In genomic region chr3:68045475-68046416, GRCm38 (mm10) we compare ENCODE assay signal across 8 mouse cellular contexts. TPM values are rescaled to one million over a fixed set of nuclear protein-coding genes. Genes with fewer than 3 reads are reported as not detected.
DNase-seq lines count a peak whose midpoint lies in the region; ATAC-seq and TF ChIP-seq lines count a peak whose summit lies in the region.

No protein-coding gene starts in this region.

- 53% methylated on average over 9 of the region's 9 CpGs for WGBS in hindbrain, postnatal 0 days

- ATAC-seq in cerebellum, adult (ENCODE audit: insufficient number of reproducible peaks, low FRiP score, low TSS enrichment) = 0 out of 2 replicates have a peak, but pooled peaks have one; percentile 64
- ATAC-seq in hindbrain, postnatal 0 days = peak; percentile 79

- H3K9ac ChIP-seq in hindbrain, postnatal 0 days (replicated peaks; ENCODE audit: low read length) = no peak overlapping the region

- TF ChIP-seq POLR2A in testis, adult 2 months (IDR thresholded peaks at IDR 0.05; ENCODE audit: control insufficient read depth, low read depth, low read length) = no peak

- no peaks in the 10 kb centered on the region for H3K9me3 ChIP-seq in hindbrain, postnatal 0 days (ENCODE audit: low read length)

- H3K36me3 ChIP-seq in testis, adult 2 months (ENCODE audit: control insufficient read depth, insufficient read depth, low read length) = no peaks in the 10 kb centered on the region
- no peaks in the 10 kb centered on the region for H3K36me3 ChIP-seq in hindbrain, postnatal 0 days (ENCODE audit: insufficient read depth, low read length)

- TF ChIP-seq CTCF in testis, adult 2 months (IDR thresholded peaks at IDR 0.05; ENCODE audit: control insufficient read depth, insufficient read depth, insufficient replicate concordance, low read depth, low read length) = no peak
- peak; percentile 96 for TF ChIP-seq CTCF in hindbrain, postnatal 0 days (IDR thresholded peaks at IDR 0.05; ENCODE audit: low read depth)

- peak overlapping the region; percentile 46; the same call in 1 of the 2 replicates for H3K4me3 ChIP-seq in testis, adult 2 months (ENCODE audit: control insufficient read depth, low read depth, low read length)
- H3K4me3 ChIP-seq in hindbrain, postnatal 0 days (ENCODE audit: low read length) = no peak overlapping the region

- DNase-seq in cerebellum, adult 11-12 months = no peak
- no peak for DNase-seq in testis, postnatal 10 days (ENCODE audit: low spot score)
- peak; percentile 83 for DNase-seq in embryo, embryonic 11 days
- DNase-seq in hindbrain, postnatal 0 days (ENCODE audit: low spot score) = peak; percentile 91
- DNase-seq in lung, postnatal 25 days (ENCODE audit: low spot score) = peak; percentile 30
- peak; percentile 32 for DNase-seq in thymus, postnatal 4 days

- H3K4me2 ChIP-seq in hindbrain, postnatal 0 days (ENCODE audit: low read depth, low read length) = no peak overlapping the region

- no peaks in the 10 kb centered on the region; the same call in 1 of the 2 replicates for H3K4me1 ChIP-seq in testis, adult 2 months (ENCODE audit: control insufficient read depth, insufficient read depth, low read length)
- H3K4me1 ChIP-seq in hindbrain, postnatal 0 days (ENCODE audit: insufficient read depth, low read length) = no peaks in the 10 kb centered on the region; the same call in 1 of the 2 replicates

- H3K27me3 ChIP-seq in testis, adult 2 months (ENCODE audit: control insufficient read depth, insufficient read depth, low read length) = no peaks in the 10 kb centered on the region
- H3K27me3 ChIP-seq in hindbrain, postnatal 0 days (ENCODE audit: insufficient read depth, low read length) = no peaks in the 10 kb centered on the region

- no peak overlapping the region for H3K27ac ChIP-seq in testis, adult 2 months (ENCODE audit: control insufficient read depth, insufficient read depth, low read depth, low read length)
- no peak overlapping the region for H3K27ac ChIP-seq in hindbrain, postnatal 0 days

RNA-seq across cellular contexts. Expression of gene Schip1, which starts 18.9 kb away (rescaled TPM):
- polyA plus RNA-seq in testis, adult 2 months (2012; rRNA removed) = 1.5 and 2.5 TPM in 2 replicates
- total RNA-seq in hindbrain, postnatal 0 days (2014; rRNA removed) = 94.3 and 128 TPM in 2 replicates
- 163 and 164 TPM in 2 replicates for polyA plus RNA-seq in hindbrain, postnatal 0 days (2015; fragmentation: Nextera tagmentation; extraction: Ambion mirVana)

Comparison
In these comparisons a context has a peak if more than half of its experiments do, and no peak if none do; other contexts are left out.
1. DNase-seq: peak in embryo, embryonic 11 days (single experiment), hindbrain, postnatal 0 days (single experiment), lung, postnatal 25 days (single experiment) and thymus, postnatal 4 days (single experiment); none in cerebellum, adult 11-12 months (single experiment) and testis, postnatal 10 days (single experiment).
2. RNA of gene Schip1, which starts 18.9 kb away (polyA plus RNA-seq): 163 to 164 TPM in hindbrain, postnatal 0 days; 1.5 to 2.5 TPM in testis, adult 2 months; every median in the first group is over 10 times any median in the second.